Comparison of ENCODE assay signal across 20 mouse cellular contexts in the genomic region with DNA sequence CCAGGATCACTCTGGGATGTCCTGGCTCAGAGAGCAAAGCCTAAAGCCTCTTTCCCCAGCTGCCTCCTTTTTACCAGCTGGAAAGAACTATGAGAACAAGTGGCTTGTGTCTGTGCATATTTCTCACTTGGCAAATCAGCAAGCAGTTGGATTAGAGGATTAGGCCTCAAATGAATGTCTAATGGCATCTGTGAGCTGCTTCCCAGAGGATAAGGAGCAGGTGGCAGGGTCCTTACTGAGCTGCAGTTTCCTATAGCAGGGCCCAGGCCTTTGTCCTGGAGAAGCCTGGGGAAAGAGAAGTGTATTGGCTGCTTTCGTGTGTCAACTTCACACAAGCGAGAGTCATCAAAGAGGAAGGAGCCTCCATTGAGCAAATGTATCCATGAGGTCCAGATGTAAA. TPM values are rescaled to one million over a fixed set of nuclear protein-coding genes. Genes with fewer than 3 reads are reported as not detected.
DNase-seq lines count a peak whose midpoint lies in the region; ATAC-seq lines count a peak whose summit lies in the region.
"Had no signal": no experiment of that assay in that cellular context is flagged by ENCODE, and none has a peak within 500 bp of the region (broad histone marks: within the 10 kb centered on the region; RNA-seq: fewer than 3 reads in every experiment).

No protein-coding gene starts in this region.

- H3K9ac ChIP-seq in forebrain, embryonic 14.5 days (ENCODE audit: low read length) = no peak overlapping the region
- no peak overlapping the region for H3K9ac ChIP-seq in midbrain, embryonic 15.5 days
- no peak overlapping the region for H3K9ac ChIP-seq in midbrain, embryonic 13.5 days (replicated peaks)
- H3K9ac ChIP-seq: forebrain, embryonic 12.5 days; hindbrain, embryonic 13.5 days had no signal

- no peak for ATAC-seq in forebrain, embryonic 14.5 days
- no peak for ATAC-seq in midbrain, embryonic 15.5 days (replicated peaks)
- peak; percentile 65 for ATAC-seq in midbrain, embryonic 13.5 days

- no peak overlapping the region for H3K4me3 ChIP-seq in forebrain, embryonic 14.5 days (ENCODE audit: low read depth, low read length)
- H3K4me3 ChIP-seq in forebrain, embryonic 10.5 days = no peak overlapping the region
- no peak overlapping the region for H3K4me3 ChIP-seq in midbrain, embryonic 10.5 days
- no peak overlapping the region for H3K4me3 ChIP-seq in midbrain, embryonic 15.5 days
- H3K4me3 ChIP-seq in midbrain, embryonic 13.5 days (replicated peaks) = no peak overlapping the region
- H3K4me3 ChIP-seq: forebrain, embryonic 12.5 days; heart, embryonic 10.5 days; hindbrain, embryonic 13.5 days had no signal

- peaks cover 25% of the 10 kb centered on the region for H3K27me3 ChIP-seq in forebrain, embryonic 14.5 days (replicated peaks; ENCODE audit: control insufficient read depth, insufficient read depth, low read length)
- H3K27me3 ChIP-seq in forebrain, embryonic 10.5 days (ENCODE audit: poor library complexity, severe bottlenecking) = peaks cover 43% of the 10 kb centered on the region
- no peaks in the 10 kb centered on the region for H3K27me3 ChIP-seq in midbrain, embryonic 10.5 days (ENCODE audit: low read depth, poor library complexity, severe bottlenecking)
- H3K27me3 ChIP-seq in midbrain, embryonic 15.5 days (replicated peaks) = no peaks in the 10 kb centered on the region
- no peaks in the 10 kb centered on the region for H3K27me3 ChIP-seq in midbrain, embryonic 13.5 days
- H3K27me3 ChIP-seq: hindbrain, embryonic 13.5 days had no signal

- 17% methylated on average over 2 of the region's 2 CpGs for WGBS in forebrain, embryonic 14.5 days
- WGBS in forebrain, embryonic 10.5 days = 72% methylated on average over 2 of the region's 2 CpGs
- 62% methylated on average over 2 of the region's 2 CpGs for WGBS in midbrain, embryonic 10.5 days
- WGBS in midbrain, embryonic 15.5 days = 31% methylated on average over 2 of the region's 2 CpGs
- 8% methylated on average over 2 of the region's 2 CpGs for WGBS in midbrain, embryonic 13.5 days

- H3K4me1 ChIP-seq in forebrain, embryonic 14.5 days (ENCODE audit: control insufficient read depth, insufficient read depth, low read length) = no peaks in the 10 kb centered on the region
- H3K4me1 ChIP-seq in forebrain, embryonic 10.5 days = peaks cover 3% of the 10 kb centered on the region; the same call in 1 of the 2 replicates
- peaks cover 7% of the 10 kb centered on the region; the same call in 1 of the 2 replicates for H3K4me1 ChIP-seq in midbrain, embryonic 10.5 days
- no peaks in the 10 kb centered on the region for H3K4me1 ChIP-seq in midbrain, embryonic 15.5 days
- peaks cover 4% of the 10 kb centered on the region; the same call in 1 of the 2 replicates for H3K4me1 ChIP-seq in midbrain, embryonic 13.5 days (replicated peaks)
- H3K4me1 ChIP-seq: forebrain, embryonic 12.5 days; heart, embryonic 10.5 days; hindbrain, embryonic 13.5 days had no signal

- DNase-seq in forebrain, embryonic 14.5 days (ENCODE audit: low spot score) = peak; percentile 51
- DNase-seq in forebrain, embryonic 10.5 days (ENCODE audit: extremely low spot score, low spot score) = no peak
- peak; percentile 22 for DNase-seq in midbrain, embryonic 10.5 days (ENCODE audit: low spot score)
- peak; percentile 76 for DNase-seq in retina, postnatal 1 day
- DNase-seq in adrenal gland, adult (ENCODE audit: inconsistent age in 2 of 2, low spot score in 1 of 2) = no peak
- DNase-seq in gastrocnemius, postnatal 14 days = no peak
- DNase-seq: adrenal gland, postnatal 14 days; cerebellum, adult 2 months; cerebellum, postnatal 10 days; heart, postnatal 14 days had no signal

- H3K9me3 ChIP-seq in forebrain, embryonic 14.5 days (replicated peaks; ENCODE audit: control insufficient read depth, low read length) = no peaks in the 10 kb centered on the region
- no peaks in the 10 kb centered on the region for H3K9me3 ChIP-seq in forebrain, embryonic 10.5 days
- no peaks in the 10 kb centered on the region for H3K9me3 ChIP-seq in midbrain, embryonic 10.5 days (replicated peaks)
- no peaks in the 10 kb centered on the region for H3K9me3 ChIP-seq in midbrain, embryonic 15.5 days
- no peaks in the 10 kb centered on the region for H3K9me3 ChIP-seq in midbrain, embryonic 13.5 days
- H3K9me3 ChIP-seq: forebrain, embryonic 12.5 days; heart, embryonic 10.5 days; hindbrain, embryonic 13.5 days had no signal

- no peaks in the 10 kb centered on the region for H3K36me3 ChIP-seq in forebrain, embryonic 14.5 days (ENCODE audit: control insufficient read depth, insufficient read depth, low read length)
- no peaks in the 10 kb centered on the region for H3K36me3 ChIP-seq in forebrain, embryonic 10.5 days (replicated peaks)
- no peaks in the 10 kb centered on the region for H3K36me3 ChIP-seq in midbrain, embryonic 10.5 days
- H3K36me3 ChIP-seq in midbrain, embryonic 15.5 days (replicated peaks) = no peaks in the 10 kb centered on the region
- no peaks in the 10 kb centered on the region for H3K36me3 ChIP-seq in midbrain, embryonic 13.5 days
- H3K36me3 ChIP-seq: forebrain, embryonic 12.5 days; heart, embryonic 10.5 days; hindbrain, embryonic 13.5 days had no signal

- no peak overlapping the region for H3K27ac ChIP-seq in forebrain, embryonic 14.5 days (ENCODE audit: low read depth, low read length)
- H3K27ac ChIP-seq in forebrain, embryonic 10.5 days = no peak overlapping the region
- peak overlapping the region; percentile 52 for H3K27ac ChIP-seq in midbrain, embryonic 10.5 days (replicated peaks)
- H3K27ac ChIP-seq in midbrain, embryonic 15.5 days = no peak overlapping the region
- H3K27ac ChIP-seq in midbrain, embryonic 13.5 days = 0 out of 2 replicates have a peak overlapping the region, but pooled peaks have one; percentile 25
- H3K27ac ChIP-seq: forebrain, embryonic 12.5 days; heart, embryonic 10.5 days; hindbrain, embryonic 13.5 days had no signal

- intact Hi-C loops in gastrocnemius, postnatal 14 days (cut with DNase I; ENCODE audit: low total_unique reads) = no loop called here

- H3K4me2 ChIP-seq in forebrain, embryonic 14.5 days (ENCODE audit: low read length) = no peak overlapping the region
- no peak overlapping the region for H3K4me2 ChIP-seq in midbrain, embryonic 15.5 days
- no peak overlapping the region for H3K4me2 ChIP-seq in midbrain, embryonic 13.5 days (replicated peaks)
- H3K4me2 ChIP-seq: forebrain, embryonic 12.5 days; hindbrain, embryonic 13.5 days had no signal

RNA-seq across cellular contexts. Expression of gene Hs3st2, which starts 59.1 kb away (rescaled TPM):
- polyA plus RNA-seq in forebrain, embryonic 14.5 days (2014; fragmentation: Nextera tagmentation; extraction: Ambion mirVana) = 6.2 and 10.8 TPM in 2 replicates
- polyA plus RNA-seq in forebrain, embryonic 10.5 days (2016; fragmentation: Nextera tagmentation; extraction: Ambion mirVana) = not detected in 2 replicates
- 0.25 and 0.50 TPM in 2 replicates for polyA plus RNA-seq in midbrain, embryonic 10.5 days (2016; fragmentation: Nextera tagmentation; extraction: Ambion mirVana)
- polyA plus RNA-seq in midbrain, embryonic 15.5 days (2015; fragmentation: Nextera tagmentation; extraction: Ambion mirVana) = 13.4 and 14.9 TPM in 2 replicates
- polyA plus RNA-seq in midbrain, embryonic 13.5 days (2015; fragmentation: Nextera tagmentation; extraction: Ambion mirVana) = 3.8 and 6.2 TPM in 2 replicates
- total RNA-seq in gastrocnemius, postnatal 14 days (2021) = not detected
- total RNA-seq: gastrocnemius, adult 8-10 months; heart, adult 18-20 months; heart, postnatal 14 days; hematopoietic stem cell, adult 5-6 weeks; MEL had no signal
- polyA plus RNA-seq: C2C12 had no signal

Comparison
In these comparisons a context has a peak if more than half of its experiments do, and no peak if none do; other contexts are left out.
1. DNase-seq: peak in forebrain, embryonic 14.5 days (single experiment), midbrain, embryonic 10.5 days (single experiment) and retina, postnatal 1 day (single experiment); none in forebrain, embryonic 10.5 days (single experiment), adrenal gland, adult (0 of 2) and gastrocnemius, postnatal 14 days (single experiment).
2. H3K27ac ChIP-seq: peak in midbrain, embryonic 10.5 days (single experiment) and midbrain, embryonic 13.5 days (single experiment); none in forebrain, embryonic 14.5 days (single experiment), forebrain, embryonic 10.5 days (single experiment) and midbrain, embryonic 15.5 days (single experiment).